Mouse (Mus musculus) liver, adult 2 months (tissue): ENCODE data around the gene Mall. TPM values are rescaled to one million over a fixed set of nuclear protein-coding genes. Genes with fewer than 3 reads are reported as not detected.

Experiments used
- DNase-seq: peaks from one replicate; pipeline ENCODE4 v3.0.0-alpha.2; 2011; ENCODE audit warnings: low read depth, low spot score; ENCODE audit errors: extremely low read depth
- H3K27ac ChIP-seq: fragments of 200-500 bp; replicated peaks from 2 replicates; pipeline ENCODE4 v1.5.1; 2012; ENCODE audit warnings: low read depth, mild to moderate bottlenecking, control low read depth, inconsistent platforms, low read length; ENCODE audit not compliant: insufficient read depth
- H3K27me3 ChIP-seq: fragments of 200-500 bp; 2 replicates; pipeline ENCODE4 v1.6.1; 2012; ENCODE audit warnings: mild to moderate bottlenecking, moderate library complexity, low read length, inconsistent platforms; ENCODE audit not compliant: control insufficient read depth, insufficient read depth
- H3K36me3 ChIP-seq: fragments of 200-500 bp; 2 replicates; pipeline ENCODE4 v1.6.1; 2012; ENCODE audit warnings: low read length, inconsistent platforms; ENCODE audit not compliant: control insufficient read depth, insufficient read depth
- H3K4me1 ChIP-seq: fragments of 200-500 bp; 2 replicates; pipeline ENCODE4 v1.6.1; 2011; ENCODE audit warnings: low read length; ENCODE audit not compliant: control insufficient read depth, insufficient read depth
- H3K4me3 ChIP-seq: fragments of 200-500 bp; 2 replicates; pipeline ENCODE4 v1.5.1; 2011; ENCODE audit warnings: low read depth, mild to moderate bottlenecking, control low read depth, low read length, moderate library complexity; ENCODE audit not compliant: insufficient read depth
- H3K79me2 ChIP-seq: fragments of 200-500 bp; 2 replicates; pipeline ENCODE4 v1.6.1; 2012; ENCODE audit warnings: inconsistent platforms, mild to moderate bottlenecking, low read length, moderate library complexity; ENCODE audit not compliant: control insufficient read depth, insufficient read depth
- H3K9ac ChIP-seq: fragments of 200-500 bp; 2 replicates; pipeline ENCODE4 v1.6.1; 2012; ENCODE audit warnings: low read depth, mild to moderate bottlenecking, control low read depth, inconsistent platforms, low read length
- CTCF ChIP-seq: fragments of 200-500 bp; IDR thresholded peaks from 2 replicates; pipeline ENCODE4 v1.5.1; 2011; ENCODE audit warnings: low read depth, low read length, control low read depth
- POLR2A ChIP-seq: fragments of 200-500 bp; IDR thresholded peaks from 2 replicates; pipeline ENCODE4 v1.6.1; 2011; ENCODE audit warnings: low read length, control low read depth; ENCODE audit not compliant: insufficient read depth; ENCODE audit errors: extremely low read depth
- WGBS: fragments of 180-500 bp; shearing (Covaris S2); methylation state at CpG from one replicate; pipeline ENCODE4 v1.1.7; 2018; 5-methylcytosine and 5-hydroxymethylcytosine counted together
- polyA plus RNA-seq: library from polyadenylated mRNA; depleted of rRNA; stranded (reverse); fragments of >200 nt; gene quantifications from 2 replicates; pipeline ENCODE4 v1.2.3, GENCODE M21; 2012
- total RNA-seq: library from RNA; depleted of rRNA; stranded (reverse); fragments of >200 nt; gene quantifications from 2 replicates; pipeline ENCODE4 v1.2.3, GENCODE M21; 2014

Mall gene
- total and polyA plus RNA-seq, 2 experiments, result 0.17 TPM; not detected in 1

GRCm38 (mm10) chr2:127737885-127738284 lies 8.2 kb upstream of the Mall start:
- WGBS, result 77% methylated on average over 3 of the region's 3 CpGs
- no peak for DNase-seq
- Histone ChIP-seq H3K4me3 (no peak overlapping the region), H3K4me1 (peaks cover 2% of the 10 kb centered on the region; the same call in 1 of the 2 replicates), H3K36me3 (no peaks in the 10 kb centered on the region), H3K9ac (no peak overlapping the region), H3K27me3 (no peaks in the 10 kb centered on the region), H3K79me2 (no peaks in the 10 kb centered on the region), H3K27ac (no peak overlapping the region)
- no peak for TF ChIP-seq CTCF
- TF ChIP-seq POLR2A, result no peak

- Histone ChIP-seq H3K9ac (no peak overlapping the region), H3K27ac (no peak overlapping the region), H3K36me3 (no peaks in the 10 kb centered on the region), H3K4me3 (no peak overlapping the region), H3K4me1 (peaks cover 2% of the 10 kb centered on the region; the same call in 1 of the 2 replicates), H3K27me3 (no peaks in the 10 kb centered on the region), H3K79me2 (no peaks in the 10 kb centered on the region)
- 71% methylated on average over 6 of the region's 6 CpGs for WGBS
- TF ChIP-seq POLR2A (no peak), CTCF (no peak)
- no peak for DNase-seq
Observed at GRCm38 (mm10) chr2:127736631-127737209, 7.0 kb upstream of the Mall start.

- DNase-seq, result no peak
- Histone ChIP-seq H3K36me3 (no peaks in the 10 kb centered on the region), H3K9ac (no peak overlapping the region), H3K4me1 (no peaks in the 10 kb centered on the region), H3K79me2 (no peaks in the 10 kb centered on the region), H3K4me3 (no peak overlapping the region), H3K27me3 (no peaks in the 10 kb centered on the region; the same call in 1 of the 2 replicates), H3K27ac (no peak overlapping the region)
- WGBS, result 70% methylated on average over 9 of the region's 9 CpGs
- no peak for TF ChIP-seq CTCF
- TF ChIP-seq POLR2A, result no peak
Observed at GRCm38 (mm10) chr2:127735512-127736145, 5.9 kb upstream of the Mall start.

- H3K4me3 ChIP-seq, result no peak overlapping the region
- WGBS, result 44% methylated on average over 5 of the region's 5 CpGs
- H3K9ac ChIP-seq, result no peak overlapping the region
- no peak overlapping the region for H3K27ac ChIP-seq
- H3K4me1 ChIP-seq, result no peaks in the 10 kb centered on the region
- no peak for TF ChIP-seq CTCF
- H3K36me3 ChIP-seq, result no peaks in the 10 kb centered on the region
- peaks cover under 1% of the 10 kb centered on the region; the same call in 1 of the 2 replicates for H3K27me3 ChIP-seq
- no peak for DNase-seq
- no peaks in the 10 kb centered on the region for H3K79me2 ChIP-seq
Observed at GRCm38 (mm10) chr2:127734889-127735288, 5.2 kb upstream of the Mall start.

GRCm38 (mm10) chr2:127730301-127730997 lies 717 bp upstream of the Mall start:
- no peaks in the 10 kb centered on the region for H3K79me2 ChIP-seq
- no peak overlapping the region for H3K9ac ChIP-seq
- peaks cover 6% of the 10 kb centered on the region; the same call in 1 of the 2 replicates for H3K27me3 ChIP-seq
- no peaks in the 10 kb centered on the region for H3K36me3 ChIP-seq
- WGBS, result 76% methylated on average over 7 of the region's 7 CpGs
- H3K27ac ChIP-seq, result no peak overlapping the region
- no peaks in the 10 kb centered on the region for H3K4me1 ChIP-seq
- TF ChIP-seq POLR2A (no peak), CTCF (no peak)
- H3K4me3 ChIP-seq, result no peak overlapping the region
- no peak for DNase-seq
